Mouse (Mus musculus) kidney, embryonic 15.5 days (tissue): ENCODE measurements at regions not wholly inside any gene's neighbourhood (a gene's known extent, or its start where the extent isn't known, plus 50 kb on each side); places are given as distances from the start of the nearest gene placed in this dataset.

ENCODE experiments used
- ATAC-seq: fragments of 200-750 bp; cut with Nextera tagmentation; replicated peaks from 2 replicates; pipeline ENCODE4 v1.8.0; 2017; ENCODE audit warnings: moderate TSS enrichment; ENCODE audit not compliant: low FRiP score
- H3K27ac ChIP-seq: fragments of 300-500 bp; sonication (generic); 2 replicates; pipeline ENCODE4 v1.5.1; 2015; ENCODE audit warnings: mild to moderate bottlenecking, inconsistent platforms
- H3K27me3 ChIP-seq: fragments of 300-500 bp; sonication (generic); 2 replicates; pipeline ENCODE4 v1.6.1; 2015; ENCODE audit warnings: inconsistent platforms
- H3K36me3 ChIP-seq: fragments of 300-500 bp; sonication (generic); 2 replicates; pipeline ENCODE4 v1.6.1; 2015; ENCODE audit warnings: inconsistent platforms
- H3K4me1 ChIP-seq: fragments of 300-500 bp; sonication (generic); 2 replicates; pipeline ENCODE4 v1.6.1; 2015; ENCODE audit warnings: inconsistent platforms
- H3K4me2 ChIP-seq: fragments of 300-500 bp; sonication (generic); 2 replicates; pipeline ENCODE4 v1.6.1; 2015; ENCODE audit warnings: moderate library complexity, mild to moderate bottlenecking, inconsistent platforms
- H3K4me3 ChIP-seq: fragments of 300-500 bp; sonication (generic); replicated peaks from 2 replicates; pipeline ENCODE4 v1.5.1; 2015; ENCODE audit warnings: mild to moderate bottlenecking, inconsistent platforms
- H3K9ac ChIP-seq: fragments of 300-500 bp; sonication (generic); 2 replicates; pipeline ENCODE4 v1.6.1; 2015; ENCODE audit warnings: mild to moderate bottlenecking, inconsistent platforms
- H3K9me3 ChIP-seq: fragments of 300-500 bp; sonication (generic); replicated peaks from 2 replicates; pipeline ENCODE4 v1.6.1; 2016; ENCODE audit warnings: inconsistent platforms
- WGBS: fragments of 180-500 bp; shearing (Covaris S2); methylation state at CpG from one replicate; pipeline ENCODE4 v1.1.7; 2015; ENCODE audit warnings: mixed read lengths; 5-methylcytosine and 5-hydroxymethylcytosine counted together

DNA sequence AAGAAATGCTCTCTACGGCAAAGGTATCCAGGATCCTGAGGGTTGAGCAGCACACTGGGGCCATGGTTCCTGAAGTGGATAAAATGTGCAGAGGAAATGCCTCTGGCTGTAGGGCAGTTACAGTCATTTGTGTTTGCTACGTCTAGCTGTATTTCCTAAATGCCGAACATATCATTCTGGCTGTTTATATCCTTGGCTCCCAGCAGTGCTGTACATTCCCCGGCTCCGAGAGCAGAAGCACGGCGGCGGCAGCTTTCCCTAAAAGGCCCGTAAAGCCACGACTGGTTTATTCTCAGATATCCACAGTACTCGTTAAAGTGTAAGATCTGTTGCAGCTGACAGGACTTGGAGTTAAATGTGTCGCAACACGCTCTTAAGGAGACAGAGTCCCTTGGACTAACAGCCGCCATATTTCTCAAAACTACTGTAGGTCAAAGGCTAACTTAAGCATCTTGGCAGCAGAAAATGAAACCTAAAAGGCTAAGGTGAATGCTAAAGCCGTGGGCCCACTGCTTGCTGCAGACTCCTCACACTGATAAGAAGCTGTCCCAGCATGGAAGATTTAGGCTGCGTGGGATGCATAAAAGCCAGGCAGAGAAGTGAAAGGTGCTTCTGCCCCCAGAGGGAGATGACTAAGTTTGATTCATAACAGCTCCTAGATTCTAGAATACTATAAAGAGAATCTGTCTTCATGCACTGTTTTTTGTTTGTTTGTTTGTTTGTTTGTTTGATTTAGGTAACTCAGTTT, 192.1 kb upstream of the Fn1 start:
- no peak overlapping the region for H3K9ac ChIP-seq
- H3K36me3 ChIP-seq: no peaks in the 10 kb centered on the region
- WGBS: 38% methylated on average over 16 of the region's 16 CpGs
- peak; percentile 82 for ATAC-seq
- no peaks in the 10 kb centered on the region for H3K9me3 ChIP-seq
- H3K27me3 ChIP-seq: no peaks in the 10 kb centered on the region
- H3K4me2 ChIP-seq: peak overlapping the region; percentile 41
- H3K4me1 ChIP-seq: peaks cover 10% of the 10 kb centered on the region; the same call in 1 of the 2 replicates
- H3K27ac ChIP-seq: peak overlapping the region; percentile 79
- no peak overlapping the region for H3K4me3 ChIP-seq

DNA sequence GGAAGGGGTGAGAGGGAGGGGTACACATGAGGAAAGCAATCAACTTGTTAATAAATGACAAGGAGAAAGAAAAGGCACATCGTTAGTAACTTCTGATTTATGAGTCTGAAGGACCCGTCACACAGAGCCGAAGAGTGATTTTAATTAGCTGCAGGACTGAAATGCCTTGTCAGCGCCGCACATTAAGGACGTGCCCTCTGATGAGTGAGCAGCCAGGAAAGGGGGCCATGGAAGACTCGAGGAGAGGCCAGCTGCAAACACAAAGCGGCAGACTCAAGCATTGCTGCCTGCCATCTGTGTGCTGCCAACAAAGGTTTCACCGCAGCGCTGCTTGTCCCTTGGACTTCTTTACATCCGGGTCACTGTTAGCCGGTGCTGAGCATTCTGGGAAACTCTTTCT, 184.8 kb upstream of the Fn1 start:
- Histone ChIP-seq H3K9me3 (no peaks in the 10 kb centered on the region), H3K4me3 (peak overlapping the region; percentile 14; the same call in 1 of the 2 replicates), H3K27ac (peak overlapping the region; percentile 38; the same call in 1 of the 2 replicates), H3K9ac (no peak overlapping the region), H3K4me2 (peak overlapping the region; percentile 54), H3K27me3 (no peaks in the 10 kb centered on the region), H3K36me3 (no peaks in the 10 kb centered on the region), H3K4me1 (peaks cover 13% of the 10 kb centered on the region; the same call in 1 of the 2 replicates)
- ATAC-seq: peak; percentile 89
- WGBS: 17% methylated on average over 12 of the region's 12 CpGs

DNA sequence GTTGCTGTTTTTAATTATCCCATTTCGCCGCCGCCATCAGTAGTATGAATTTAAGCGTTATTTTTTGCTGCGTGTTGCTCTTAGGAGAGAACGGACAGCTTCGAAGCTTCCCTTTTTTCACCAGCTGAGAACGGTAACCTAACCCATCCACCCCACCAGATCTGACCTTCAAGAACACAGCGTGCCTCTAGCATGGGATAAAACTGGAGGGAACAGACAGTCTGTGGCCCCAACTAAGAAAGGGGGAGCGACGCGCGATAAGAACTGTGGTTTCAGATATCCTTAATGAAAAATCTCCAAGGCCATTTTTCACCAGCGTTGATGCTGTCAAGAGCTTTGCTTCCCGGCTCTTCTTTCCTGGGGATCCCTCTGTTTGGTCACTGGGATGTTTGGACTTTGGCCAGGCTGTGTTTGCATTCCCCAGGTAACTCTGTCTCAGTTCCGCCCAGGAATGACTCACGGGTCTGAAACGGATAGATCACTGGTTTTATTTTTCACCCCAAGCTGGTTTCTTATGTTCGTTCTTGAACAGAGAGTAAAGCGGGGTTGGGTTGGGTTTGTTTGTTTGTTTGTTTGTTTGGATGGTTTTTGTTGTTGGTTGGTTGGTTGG, 184.1 kb upstream of the Fn1 start:
- H3K27ac ChIP-seq: no peak overlapping the region
- H3K4me3 ChIP-seq: peak overlapping the region; percentile 14
- H3K4me1 ChIP-seq: peaks cover 13% of the 10 kb centered on the region; the same call in 1 of the 2 replicates
- no peak overlapping the region for H3K9ac ChIP-seq
- 34% methylated on average over 20 of the region's 20 CpGs for WGBS
- ATAC-seq: peak; percentile 73
- H3K27me3 ChIP-seq: no peaks in the 10 kb centered on the region
- H3K36me3 ChIP-seq: no peaks in the 10 kb centered on the region
- H3K9me3 ChIP-seq: no peaks in the 10 kb centered on the region
- H3K4me2 ChIP-seq: peak overlapping the region; percentile 54

DNA sequence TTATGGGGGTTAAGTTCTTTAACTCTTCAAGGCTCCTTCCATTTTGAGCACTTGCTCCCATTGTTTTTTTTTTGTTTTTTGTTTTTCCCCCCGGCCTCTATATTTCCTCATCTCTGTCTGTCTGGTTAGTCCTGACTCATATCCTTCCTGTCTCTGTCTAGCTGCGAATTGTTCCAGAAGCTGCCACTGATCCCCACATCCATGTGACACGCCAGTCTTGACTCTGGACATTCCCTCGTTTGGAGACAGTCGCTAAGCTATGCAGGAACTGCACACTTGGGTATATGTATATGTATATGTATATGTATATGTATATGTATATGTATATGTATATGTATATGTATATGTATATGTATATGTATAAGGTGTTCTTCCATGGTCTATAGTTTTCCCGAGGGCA, 177.4 kb upstream of the Fn1 start:
- 81% methylated on average over 6 of the region's 6 CpGs for WGBS
- Histone ChIP-seq H3K27ac (no peak overlapping the region), H3K4me2 (no peak overlapping the region), H3K9me3 (no peaks in the 10 kb centered on the region), H3K36me3 (no peaks in the 10 kb centered on the region), H3K4me3 (no peak overlapping the region), H3K27me3 (no peaks in the 10 kb centered on the region), H3K4me1 (no peaks in the 10 kb centered on the region), H3K9ac (no peak overlapping the region)
- no peak for ATAC-seq

DNA sequence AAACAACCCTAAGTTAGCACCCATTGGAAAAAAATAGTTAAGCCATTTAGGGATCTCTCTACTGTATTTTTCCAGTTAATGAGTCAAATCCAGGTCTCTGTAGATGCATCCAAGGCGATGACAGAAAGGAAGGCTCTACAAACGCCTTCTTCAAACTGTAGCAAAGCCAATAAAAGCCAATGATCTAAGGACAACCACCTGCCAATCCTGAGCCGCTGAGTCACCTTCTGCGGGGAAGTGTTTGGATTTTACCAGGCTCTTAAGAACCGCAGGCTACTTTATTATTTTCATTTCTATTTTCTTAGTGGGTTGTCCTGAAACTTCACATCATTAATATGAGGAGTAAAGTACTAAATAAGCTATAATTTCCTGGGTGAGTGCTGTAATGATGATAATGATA, 171.4 kb upstream of the Fn1 start:
- H3K9ac ChIP-seq: no peak overlapping the region
- H3K4me1 ChIP-seq: no peaks in the 10 kb centered on the region
- no peak overlapping the region for H3K27ac ChIP-seq
- no peaks in the 10 kb centered on the region for H3K9me3 ChIP-seq
- no peak overlapping the region for H3K4me3 ChIP-seq
- no peaks in the 10 kb centered on the region for H3K36me3 ChIP-seq
- H3K27me3 ChIP-seq: no peaks in the 10 kb centered on the region
- H3K4me2 ChIP-seq: no peak overlapping the region
- no peak for ATAC-seq
- WGBS: 71% methylated on average over 5 of the region's 5 CpGs

DNA sequence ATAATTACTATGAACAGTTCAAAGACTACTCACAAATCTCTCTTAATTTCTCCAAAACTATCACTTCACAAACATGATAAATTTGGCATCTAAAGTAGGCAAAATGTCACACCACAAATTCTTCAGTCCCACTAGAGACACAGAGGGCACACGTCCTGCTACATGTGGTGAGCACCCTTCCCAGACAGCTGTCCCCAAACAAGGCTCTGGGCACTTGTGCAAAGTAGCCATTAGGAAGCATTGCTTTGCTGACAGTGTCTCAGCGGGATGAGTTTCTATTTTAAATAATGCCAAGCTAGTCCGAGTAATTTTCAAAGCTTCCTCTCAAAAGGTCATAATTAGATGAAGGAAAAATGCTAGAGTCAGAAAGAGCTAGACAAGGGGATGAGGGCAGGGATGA, 169.1 kb upstream of the Fn1 start:
- Histone ChIP-seq H3K4me2 (no peak overlapping the region), H3K9me3 (no peaks in the 10 kb centered on the region), H3K36me3 (no peaks in the 10 kb centered on the region), H3K4me1 (no peaks in the 10 kb centered on the region), H3K9ac (no peak overlapping the region), H3K27me3 (no peaks in the 10 kb centered on the region), H3K27ac (no peak overlapping the region), H3K4me3 (no peak overlapping the region)
- WGBS: 77% methylated on average over 3 of the region's 3 CpGs
- no peak for ATAC-seq

DNA sequence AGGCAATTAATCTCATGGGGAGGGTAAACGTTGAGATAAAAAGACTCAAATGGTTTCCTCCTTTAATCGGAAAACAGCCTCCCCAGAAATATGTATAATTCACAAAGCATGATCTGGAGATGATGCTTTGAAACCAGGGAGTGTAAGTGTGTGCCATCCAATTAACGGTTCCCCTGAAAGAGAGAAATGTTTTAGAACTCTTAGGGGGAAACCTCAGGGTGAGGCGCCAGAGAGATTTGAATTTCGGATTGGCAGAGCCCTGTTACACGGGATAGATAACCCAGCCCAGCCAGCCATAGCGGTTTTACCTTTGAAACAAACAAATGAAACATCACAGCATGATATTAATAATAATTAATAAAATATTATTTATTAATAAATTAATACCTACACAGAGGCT, 168.1 kb upstream of the Fn1 start:
- H3K27me3 ChIP-seq: no peaks in the 10 kb centered on the region
- H3K4me1 ChIP-seq: no peaks in the 10 kb centered on the region
- ATAC-seq: no peak
- no peak overlapping the region for H3K9ac ChIP-seq
- no peak overlapping the region for H3K4me3 ChIP-seq
- H3K4me2 ChIP-seq: no peak overlapping the region
- no peaks in the 10 kb centered on the region for H3K36me3 ChIP-seq
- no peak overlapping the region for H3K27ac ChIP-seq
- 79% methylated on average over 7 of the region's 7 CpGs for WGBS
- H3K9me3 ChIP-seq: no peaks in the 10 kb centered on the region

DNA sequence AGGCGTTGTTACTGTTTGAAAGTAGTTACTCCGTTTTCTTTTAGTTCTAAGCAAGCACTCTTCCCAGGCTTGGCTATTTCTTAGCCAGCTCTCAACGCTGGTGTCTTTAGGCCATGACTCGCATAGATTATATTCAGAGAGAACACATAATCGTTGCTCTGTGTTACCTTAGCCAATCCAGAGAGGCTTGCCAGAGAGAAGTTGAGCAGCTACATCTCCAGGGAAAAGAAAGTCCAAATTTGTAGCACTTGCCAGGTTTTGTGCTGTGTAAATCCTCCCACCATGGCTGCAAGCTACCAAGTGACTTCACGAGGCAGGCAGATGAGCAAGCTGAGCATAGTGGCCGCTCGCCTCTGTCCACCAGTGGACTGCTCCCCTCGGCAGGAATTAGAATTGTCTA, 163.3 kb upstream of the Fn1 start:
- H3K27ac ChIP-seq: no peak overlapping the region
- no peaks in the 10 kb centered on the region for H3K4me1 ChIP-seq
- no peaks in the 10 kb centered on the region for H3K36me3 ChIP-seq
- H3K4me2 ChIP-seq: no peak overlapping the region
- no peak for ATAC-seq
- WGBS: 89% methylated on average over 9 of the region's 9 CpGs
- no peak overlapping the region for H3K4me3 ChIP-seq
- no peak overlapping the region for H3K9ac ChIP-seq
- no peaks in the 10 kb centered on the region for H3K9me3 ChIP-seq
- H3K27me3 ChIP-seq: no peaks in the 10 kb centered on the region

DNA sequence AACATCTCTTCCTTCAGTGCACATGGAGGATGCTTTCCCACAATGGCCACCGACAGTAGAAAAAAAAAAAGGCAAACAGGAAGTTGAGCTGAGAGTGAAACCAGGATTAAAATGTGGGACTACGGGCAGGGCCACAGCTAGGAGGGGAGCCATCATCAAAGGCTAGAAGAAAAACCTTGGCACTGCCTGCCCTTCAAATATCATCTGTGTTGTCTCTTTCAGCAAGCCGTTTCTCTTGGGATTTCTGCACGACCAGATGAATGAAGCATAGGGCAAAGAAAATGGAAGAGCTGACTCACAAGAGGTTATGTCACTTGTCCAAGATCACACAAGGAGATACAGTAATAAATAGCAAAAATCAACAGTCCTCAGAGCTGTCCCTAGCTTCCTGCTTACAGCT, 161.1 kb upstream of the Fn1 start:
- no peak overlapping the region for H3K4me2 ChIP-seq
- no peak overlapping the region for H3K27ac ChIP-seq
- no peaks in the 10 kb centered on the region for H3K4me1 ChIP-seq
- no peaks in the 10 kb centered on the region for H3K27me3 ChIP-seq
- no peak for ATAC-seq
- WGBS: 74% methylated on average over 4 of the region's 4 CpGs
- H3K4me3 ChIP-seq: no peak overlapping the region
- no peaks in the 10 kb centered on the region for H3K36me3 ChIP-seq
- H3K9me3 ChIP-seq: no peaks in the 10 kb centered on the region
- no peak overlapping the region for H3K9ac ChIP-seq

DNA sequence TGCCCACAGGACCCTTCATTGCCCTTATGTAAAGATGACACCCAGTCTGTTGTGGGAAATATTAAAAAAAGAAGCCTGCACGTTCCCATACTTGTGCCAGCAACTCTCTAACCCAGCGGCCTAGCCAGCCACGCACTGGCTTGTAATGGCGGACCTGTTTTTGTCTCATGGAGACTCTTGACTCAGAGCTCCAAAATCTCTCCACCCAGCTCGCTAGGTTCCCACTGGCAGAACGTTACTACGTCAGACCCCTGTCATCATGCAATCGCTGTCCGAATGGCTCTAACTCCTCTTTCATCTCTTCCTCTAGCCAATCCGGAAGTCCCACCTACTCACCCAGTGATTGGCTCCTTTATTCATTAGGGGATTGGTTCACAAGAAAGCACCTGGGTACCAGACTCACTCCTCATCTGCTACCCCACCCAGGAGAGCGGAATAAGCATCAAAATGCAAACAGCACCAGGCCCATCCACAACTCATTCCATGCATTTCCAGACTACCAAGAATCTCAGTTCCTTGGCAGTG, 159.2 kb upstream of the Fn1 start:
- H3K9ac ChIP-seq: no peak overlapping the region
- ATAC-seq: no peak
- WGBS: 92% methylated on average over 11 of the region's 11 CpGs
- no peaks in the 10 kb centered on the region for H3K36me3 ChIP-seq
- H3K4me1 ChIP-seq: no peaks in the 10 kb centered on the region
- no peak overlapping the region for H3K27ac ChIP-seq
- no peak overlapping the region for H3K4me3 ChIP-seq
- H3K9me3 ChIP-seq: no peaks in the 10 kb centered on the region
- no peaks in the 10 kb centered on the region for H3K27me3 ChIP-seq
- H3K4me2 ChIP-seq: no peak overlapping the region

DNA sequence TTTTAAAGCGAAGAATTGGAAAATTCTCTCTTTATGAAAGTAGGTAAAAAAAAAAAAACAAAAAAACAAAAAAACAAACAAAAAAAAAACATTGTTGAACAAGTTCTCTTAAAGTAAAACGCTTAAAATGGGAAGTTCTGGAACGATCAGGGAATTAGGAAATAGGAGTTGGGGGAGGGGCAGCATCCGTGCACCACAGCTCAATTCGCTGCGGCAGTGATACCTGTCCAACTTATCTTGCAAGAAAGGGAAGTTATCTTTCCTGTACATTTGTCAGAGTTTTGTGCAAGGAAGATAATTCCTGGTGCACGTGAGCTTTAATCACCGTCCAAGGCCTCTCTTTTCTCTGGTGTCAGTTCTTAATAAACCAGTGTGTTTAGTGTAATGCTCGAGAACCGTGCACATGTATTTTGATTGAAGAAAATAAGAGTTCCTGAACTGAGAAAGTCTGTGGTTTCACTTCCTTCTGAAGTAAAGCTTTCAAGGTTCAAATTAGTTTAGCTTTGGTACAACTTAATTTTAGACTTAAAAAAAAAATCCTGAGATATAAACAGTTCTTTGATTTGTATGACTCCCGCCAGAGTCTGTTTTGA, 158.3 kb upstream of the Fn1 start:
- H3K27me3 ChIP-seq: no peaks in the 10 kb centered on the region
- WGBS: 90% methylated on average over 11 of the region's 11 CpGs
- no peak for ATAC-seq

DNA sequence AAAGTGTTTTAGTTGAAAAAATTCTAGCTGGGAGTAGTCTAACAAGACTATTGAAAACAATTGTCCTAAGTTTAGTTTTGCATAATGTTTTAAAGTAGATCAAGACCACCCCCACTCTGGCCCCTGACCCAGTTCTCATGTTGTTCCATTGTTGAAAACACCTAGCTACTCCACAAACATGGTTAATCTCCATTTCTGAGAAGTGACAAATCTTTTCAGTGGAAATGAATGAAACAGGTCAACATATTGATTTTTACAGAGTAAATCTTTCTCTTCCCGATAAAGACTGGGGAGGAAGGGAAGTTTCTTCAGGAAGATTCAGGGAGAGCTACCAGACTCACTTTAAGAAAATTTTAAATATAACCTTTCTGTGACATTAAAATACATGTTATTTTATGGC, 155.0 kb upstream of the Fn1 start:
- Histone ChIP-seq H3K4me3 (no peak overlapping the region), H3K4me1 (peaks cover 4% of the 10 kb centered on the region; the same call in 1 of the 2 replicates), H3K9ac (no peak overlapping the region), H3K36me3 (no peaks in the 10 kb centered on the region), H3K9me3 (no peaks in the 10 kb centered on the region), H3K27me3 (no peaks in the 10 kb centered on the region), H3K4me2 (no peak overlapping the region), H3K27ac (no peak overlapping the region)
- no peak for ATAC-seq
- WGBS: 61% methylated on average over 1 of the region's 1 CpGs

More for the DNA sequence above, 158.3 kb upstream of the Fn1 start:
- no peaks in the 10 kb centered on the region for H3K36me3 ChIP-seq
- no peak overlapping the region for H3K9ac ChIP-seq
- H3K9me3 ChIP-seq: no peaks in the 10 kb centered on the region
- no peak overlapping the region for H3K4me2 ChIP-seq
- peaks cover 4% of the 10 kb centered on the region; the same call in 1 of the 2 replicates for H3K4me1 ChIP-seq
- H3K4me3 ChIP-seq: no peak overlapping the region
- H3K27ac ChIP-seq: no peak overlapping the region
